Mouse (Mus musculus) megakaryocyte, embryonic 14.5 days (primary cell): ENCODE data around the gene Epha4. TPM values are rescaled to one million over a fixed set of nuclear protein-coding genes. Genes with fewer than 3 reads are reported as not detected.

Experiments used
- H3K27me3 ChIP-seq: replicated peaks from 2 replicates; pipeline ENCODE3; 2012; ENCODE audit warnings: inconsistent platforms
- H3K36me3 ChIP-seq: replicated peaks from 2 replicates; pipeline ENCODE3; 2012; ENCODE audit warnings: low read length, inconsistent platforms, mixed read lengths
- H3K4me1 ChIP-seq: 2 replicates; pipeline ENCODE4 v1.6.1; 2012; ENCODE audit warnings: inconsistent platforms
- H3K4me3 ChIP-seq: replicated peaks from 2 replicates; pipeline ENCODE3; 2012; ENCODE audit warnings: moderate library complexity, mild to moderate bottlenecking, inconsistent platforms
- H3K9me3 ChIP-seq: 2 replicates; pipeline ENCODE4 v1.6.1; 2012; ENCODE audit warnings: inconsistent platforms
- FLI1 ChIP-seq: IDR thresholded peaks from 2 replicates; pipeline ENCODE4 v1.6.1; 2012; ENCODE audit warnings: low read length, inconsistent platforms, mixed read lengths
- GATA1 ChIP-seq: IDR thresholded peaks from 3 replicates; pipeline ENCODE4 v1.6.1; 2012; ENCODE audit warnings: mixed read lengths, low read length, inconsistent platforms, borderline replicate concordance
- polyA plus RNA-seq: library from polyadenylated mRNA; stranded (reverse); fragments of >175 nt; gene quantifications from 2 replicates; pipeline ENCODE4 v1.2.3, GENCODE M21; 2012; ENCODE audit warnings: low replicate concordance; ENCODE audit not compliant: insufficient read depth

The Epha4 gene
- polyA plus RNA-seq, 1 experiment: 0.09 TPM

DNA sequence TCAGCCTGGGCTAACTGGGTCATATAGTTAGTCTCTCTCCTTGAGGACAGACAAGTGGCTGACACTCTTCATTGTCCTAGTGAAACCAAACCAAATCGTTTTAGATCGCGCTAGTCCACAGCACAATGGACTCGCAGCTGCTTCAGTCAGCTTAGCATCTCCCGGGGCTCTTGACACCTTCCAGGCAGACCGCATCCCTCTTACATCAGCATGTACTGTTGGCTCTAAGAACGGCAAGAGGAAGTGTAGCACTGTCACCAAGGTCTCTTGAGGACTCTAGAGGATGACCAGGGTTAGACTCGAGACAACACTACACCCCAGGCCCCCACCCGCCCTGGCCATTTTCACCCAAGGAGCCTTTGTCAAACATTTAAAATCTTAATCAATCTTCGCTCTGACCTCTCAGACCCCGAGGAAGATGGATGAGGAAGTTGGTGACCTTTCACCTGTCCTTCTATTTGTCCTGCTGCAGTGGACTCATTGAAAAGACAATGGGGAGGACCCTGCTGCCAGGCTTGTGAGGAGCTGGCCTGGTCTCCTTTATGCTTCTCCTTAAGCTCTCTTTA lies 12.3 kb downstream of the Epha4 start:
- H3K4me3 ChIP-seq: no peak overlapping the region
- H3K4me1 ChIP-seq: no peaks in the 10 kb centered on the region
- no peak for TF ChIP-seq GATA1
- TF ChIP-seq FLI1: no peak
- peaks cover 21% of the 10 kb centered on the region for H3K9me3 ChIP-seq
- no peaks in the 10 kb centered on the region for H3K36me3 ChIP-seq
- no peaks in the 10 kb centered on the region for H3K27me3 ChIP-seq

DNA sequence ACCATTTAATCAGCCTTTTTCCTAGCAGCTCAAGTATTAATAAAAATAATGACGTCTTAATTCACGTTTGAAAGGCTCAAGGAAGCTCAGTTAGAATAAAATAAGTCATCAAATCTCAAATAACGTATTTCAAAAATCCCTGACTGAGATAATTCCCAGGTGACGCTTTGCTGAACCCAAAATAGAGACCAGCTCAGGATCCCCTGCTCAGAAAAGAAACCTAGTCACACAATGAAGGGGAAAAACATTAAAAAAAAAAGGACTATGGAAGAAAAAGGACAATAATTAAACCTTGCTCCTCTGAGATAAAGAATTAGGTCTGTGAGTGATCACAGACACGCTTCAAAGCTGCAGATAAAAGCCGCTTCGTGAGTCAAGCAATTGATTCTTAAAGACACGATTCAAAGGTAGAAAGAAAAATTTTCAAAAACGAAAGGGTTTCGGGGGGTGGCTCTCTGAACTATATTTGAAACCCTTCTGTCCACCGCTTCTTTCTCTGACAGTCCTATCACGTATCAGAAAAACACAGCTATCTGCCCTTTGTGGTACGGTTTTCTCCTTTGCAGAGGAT lies 13.4 kb downstream of the Epha4 start:
- no peaks in the 10 kb centered on the region for H3K27me3 ChIP-seq
- peaks cover 20% of the 10 kb centered on the region for H3K9me3 ChIP-seq
- H3K36me3 ChIP-seq: no peaks in the 10 kb centered on the region
- TF ChIP-seq GATA1: no peak
- TF ChIP-seq FLI1: no peak
- no peak overlapping the region for H3K4me3 ChIP-seq
- H3K4me1 ChIP-seq: no peaks in the 10 kb centered on the region

DNA sequence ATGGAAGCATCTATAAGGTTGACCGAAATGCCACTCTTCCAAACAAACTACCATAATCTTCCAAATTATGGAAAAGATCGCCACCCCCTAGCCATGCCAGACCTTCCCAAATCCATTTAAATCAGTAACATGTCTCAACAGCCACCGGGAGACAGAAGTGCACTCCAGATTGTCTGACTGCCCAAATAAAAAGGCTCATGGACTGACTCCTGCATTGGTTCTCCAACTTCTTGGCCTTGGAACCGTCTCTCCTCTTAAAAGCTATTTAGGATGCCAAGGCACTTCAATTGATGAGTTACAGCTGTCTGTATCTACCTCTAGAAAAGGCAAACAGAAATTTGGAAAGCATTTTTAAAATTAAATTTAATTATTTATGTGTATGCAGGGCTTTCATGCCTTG lies 17.4 kb downstream of the Epha4 start:
- Histone ChIP-seq H3K4me1 (no peaks in the 10 kb centered on the region), H3K9me3 (peaks cover 13% of the 10 kb centered on the region; the same call in 1 of the 2 replicates), H3K36me3 (no peaks in the 10 kb centered on the region), H3K27me3 (no peaks in the 10 kb centered on the region), H3K4me3 (no peak overlapping the region)
- TF ChIP-seq GATA1: no peak
- TF ChIP-seq FLI1: no peak

DNA sequence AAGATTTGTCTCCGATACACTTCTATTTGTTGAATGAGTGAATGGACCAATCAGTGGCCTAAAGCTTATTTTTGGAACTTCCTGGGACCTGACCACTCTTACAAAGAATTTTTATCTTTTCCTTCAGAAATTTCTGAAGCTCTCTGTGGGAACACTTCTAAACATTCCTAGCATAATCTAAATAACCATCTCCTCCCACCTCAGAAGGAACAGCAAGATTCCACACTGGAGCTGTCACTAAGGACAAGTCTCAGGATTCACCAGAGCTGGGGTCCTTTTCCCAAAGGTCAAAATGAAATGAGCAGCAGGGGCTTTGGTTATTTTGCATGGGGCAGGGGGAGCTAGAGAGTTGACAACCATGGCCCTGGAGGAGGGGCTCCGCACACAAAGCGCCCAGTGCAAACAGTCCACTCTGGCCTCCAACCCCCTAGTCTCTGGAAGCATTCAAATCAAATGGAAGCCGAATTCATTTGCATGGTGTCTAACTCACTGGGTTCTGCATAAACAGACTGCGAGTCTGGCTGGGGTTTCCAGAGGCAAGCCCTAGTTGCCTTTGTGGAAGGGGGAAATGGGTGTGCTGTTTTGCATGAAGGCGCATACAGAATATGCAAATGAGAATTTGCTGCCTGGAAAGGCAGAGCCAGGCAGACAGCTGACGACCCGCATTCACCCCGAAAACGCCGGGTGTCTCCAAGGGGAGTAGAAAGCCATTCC lies 18.3 kb downstream of the Epha4 start:
- no peak overlapping the region for H3K4me3 ChIP-seq
- no peak for TF ChIP-seq GATA1
- no peak for TF ChIP-seq FLI1
- no peaks in the 10 kb centered on the region for H3K27me3 ChIP-seq
- no peaks in the 10 kb centered on the region for H3K36me3 ChIP-seq
- H3K4me1 ChIP-seq: no peaks in the 10 kb centered on the region
- H3K9me3 ChIP-seq: peaks cover 11% of the 10 kb centered on the region; the same call in 1 of the 2 replicates

DNA sequence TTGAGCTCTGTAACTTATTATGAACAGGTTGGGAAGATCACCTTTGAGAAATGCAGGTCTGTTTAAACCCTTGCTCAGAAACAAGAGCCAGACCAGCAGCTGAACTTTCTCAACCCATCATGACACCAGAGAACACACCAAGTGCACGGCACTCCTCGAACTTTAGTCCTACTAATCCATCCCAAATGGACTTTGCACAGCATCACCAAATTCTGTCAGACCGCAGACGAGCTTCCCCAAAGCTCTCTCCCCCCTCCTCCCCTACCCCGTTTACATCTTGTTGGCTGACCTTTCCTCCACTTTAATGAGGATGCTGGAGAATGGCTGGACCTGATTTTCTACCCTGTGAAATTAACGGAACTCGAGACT lies 19.1 kb downstream of the Epha4 start:
- no peak for TF ChIP-seq GATA1
- Histone ChIP-seq H3K9me3 (peaks cover 11% of the 10 kb centered on the region; the same call in 1 of the 2 replicates), H3K4me3 (no peak overlapping the region), H3K27me3 (no peaks in the 10 kb centered on the region), H3K36me3 (no peaks in the 10 kb centered on the region), H3K4me1 (no peaks in the 10 kb centered on the region)

DNA sequence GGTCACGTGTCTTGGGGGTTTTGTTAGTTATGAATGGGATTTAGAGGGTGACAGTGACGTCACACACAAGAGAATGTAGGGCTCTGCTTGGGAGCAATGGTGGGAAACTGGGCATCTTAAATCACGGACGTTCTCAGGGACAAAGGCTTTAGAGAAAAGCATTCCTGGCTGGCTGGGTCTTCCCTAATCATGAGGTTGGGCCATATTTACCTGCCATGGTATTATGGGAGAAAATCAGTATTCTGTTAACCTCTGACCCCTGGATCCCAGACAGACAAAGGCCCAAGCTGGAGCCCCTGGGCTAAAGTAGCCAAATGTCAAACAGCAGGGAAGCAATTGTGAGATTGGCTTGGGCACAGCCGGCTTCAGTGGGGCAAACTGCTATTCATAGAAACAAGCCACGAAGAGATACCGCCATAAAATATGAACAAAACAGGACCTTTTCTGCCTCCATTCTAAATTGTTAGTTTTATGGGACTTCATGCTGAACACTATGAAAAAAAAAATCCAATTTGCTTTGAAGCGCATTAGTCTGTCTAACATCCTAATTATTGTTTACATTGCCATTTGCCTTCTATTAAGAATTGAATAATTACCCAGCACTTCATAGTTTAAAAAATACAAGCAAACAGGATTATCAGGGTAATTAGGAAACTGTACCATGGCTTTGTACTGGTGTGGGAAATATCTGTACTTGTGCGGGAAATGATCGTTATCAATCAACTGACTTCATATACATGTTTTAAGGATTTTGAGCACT lies 19.7 kb downstream of the Epha4 start:
- Histone ChIP-seq H3K4me3 (no peak overlapping the region), H3K36me3 (no peaks in the 10 kb centered on the region), H3K27me3 (no peaks in the 10 kb centered on the region), H3K4me1 (no peaks in the 10 kb centered on the region), H3K9me3 (peaks cover 10% of the 10 kb centered on the region; the same call in 1 of the 2 replicates)
- TF ChIP-seq FLI1 (no peak), GATA1 (no peak)

DNA sequence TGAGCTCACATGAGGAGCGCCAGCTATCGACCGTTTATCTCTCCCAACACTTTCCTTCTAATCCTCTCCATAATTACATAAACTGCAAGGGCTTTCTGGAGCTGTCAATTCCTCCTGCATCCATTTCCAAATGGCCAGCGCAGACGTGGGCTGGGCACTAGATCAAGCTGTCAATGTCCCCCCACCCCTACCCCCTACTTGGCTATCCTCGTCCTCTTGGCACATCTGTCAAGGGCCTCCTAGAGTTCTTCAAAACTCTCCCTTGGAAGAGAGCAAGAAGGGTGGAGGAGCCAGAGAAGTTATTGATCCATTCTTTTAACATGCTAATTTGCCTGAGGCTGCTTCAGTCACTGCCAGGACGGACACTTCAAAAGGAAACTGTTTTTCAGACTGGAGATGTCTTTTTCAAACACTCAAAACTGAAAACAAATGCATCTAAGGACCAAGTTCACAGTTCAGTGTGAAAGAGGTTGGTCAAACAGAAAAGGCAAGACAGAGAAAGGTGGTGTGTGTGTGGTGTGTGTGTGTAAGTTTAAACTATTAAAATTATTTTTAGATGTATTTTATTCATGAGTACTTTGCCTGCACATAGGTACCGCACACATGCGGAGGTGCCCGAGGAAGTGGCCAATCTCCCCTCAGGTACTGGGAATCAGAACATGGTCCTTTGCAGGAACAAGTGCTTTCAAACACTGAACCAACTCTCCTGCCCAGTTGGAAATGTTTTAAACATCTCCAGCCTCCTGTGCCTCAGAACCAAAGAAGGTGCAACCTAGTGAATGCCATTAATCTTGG lies 20.9 kb downstream of the Epha4 start:
- Histone ChIP-seq H3K36me3 (no peaks in the 10 kb centered on the region), H3K27me3 (no peaks in the 10 kb centered on the region), H3K4me1 (no peaks in the 10 kb centered on the region), H3K4me3 (no peak overlapping the region), H3K9me3 (0 out of 2 replicates have a peak, but pooled peaks cover 4% of the 10 kb centered on the region)
- TF ChIP-seq FLI1 (no peak), GATA1 (no peak)

DNA sequence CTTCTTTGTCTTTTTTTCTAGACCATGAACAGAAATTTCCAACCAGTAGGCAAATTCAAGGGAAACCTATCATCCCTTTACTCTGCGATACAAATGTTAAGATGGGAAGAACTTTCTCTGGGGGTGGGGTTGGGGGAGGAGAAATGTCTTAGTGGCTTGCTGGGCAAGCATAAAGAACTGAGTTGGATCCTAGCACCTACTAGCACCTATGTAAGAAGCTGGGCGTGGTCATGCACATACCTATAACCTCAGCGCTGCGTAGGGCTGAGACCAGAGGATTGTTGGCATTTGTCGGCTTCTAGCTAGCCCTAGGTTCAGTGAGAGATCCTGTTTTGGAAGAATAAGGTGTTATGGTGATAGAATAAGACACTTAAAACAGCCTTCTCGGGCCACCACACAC lies 24.7 kb downstream of the Epha4 start:
- TF ChIP-seq FLI1: no peak
- no peak for TF ChIP-seq GATA1
- H3K4me1 ChIP-seq: no peaks in the 10 kb centered on the region

DNA sequence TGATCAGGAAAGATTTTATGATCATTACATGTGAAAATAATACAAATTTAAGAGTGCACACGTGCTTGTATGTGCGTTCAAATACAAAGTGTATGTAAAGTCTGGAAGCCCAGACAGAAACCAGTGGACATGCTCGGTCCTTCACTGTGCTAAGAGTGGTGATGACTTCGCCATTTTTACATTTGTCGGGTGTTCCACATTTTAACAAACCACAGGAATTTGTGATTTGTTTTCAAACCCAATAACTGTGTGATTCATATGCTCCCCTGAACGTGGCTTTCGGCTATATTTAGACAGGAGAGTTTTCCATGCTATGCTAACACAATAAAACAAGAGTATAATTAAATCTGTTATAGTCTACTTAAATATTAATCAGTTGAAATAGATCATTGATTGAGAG lies 25.5 kb downstream of the Epha4 start:
- no peaks in the 10 kb centered on the region for H3K36me3 ChIP-seq
- H3K4me1 ChIP-seq: no peaks in the 10 kb centered on the region
- H3K27me3 ChIP-seq: no peaks in the 10 kb centered on the region
- H3K4me3 ChIP-seq: no peak overlapping the region
- TF ChIP-seq FLI1 (no peak), GATA1 (no peak)
- no peaks in the 10 kb centered on the region; the same call in 1 of the 2 replicates for H3K9me3 ChIP-seq

More for the DNA sequence above, 24.7 kb downstream of the Epha4 start:
- Histone ChIP-seq H3K27me3 (no peaks in the 10 kb centered on the region), H3K9me3 (no peaks in the 10 kb centered on the region; the same call in 1 of the 2 replicates), H3K36me3 (no peaks in the 10 kb centered on the region), H3K4me3 (no peak overlapping the region)
